Mouse (Mus musculus) limb, embryonic 15.5 days (tissue): ENCODE measurements around the gene Fkbp6. TPM values are rescaled to one million over a fixed set of nuclear protein-coding genes. Genes with fewer than 3 reads are reported as not detected.

ENCODE experiments used
- ATAC-seq: fragments of 200-750 bp; cut with Nextera tagmentation; 2 replicates; pipeline ENCODE4 v1.8.0; 2017; ENCODE audit warnings: low read depth, moderate TSS enrichment; ENCODE audit not compliant: insufficient number of reproducible peaks, low FRiP score, low TSS enrichment
- H3K27ac ChIP-seq: fragments of 300-500 bp; sonication (generic); 2 replicates; pipeline ENCODE4 v1.5.1; 2015; ENCODE audit warnings: moderate library complexity, mild to moderate bottlenecking, inconsistent platforms
- H3K27me3 ChIP-seq: fragments of 300-500 bp; sonication (generic); 2 replicates; pipeline ENCODE4 v1.6.1; 2015; ENCODE audit warnings: inconsistent platforms
- H3K36me3 ChIP-seq: fragments of 300-500 bp; sonication (generic); 2 replicates; pipeline ENCODE4 v1.6.1; 2015; ENCODE audit warnings: inconsistent platforms
- H3K4me1 ChIP-seq: fragments of 300-500 bp; sonication (generic); 2 replicates; pipeline ENCODE4 v1.6.1; 2015; ENCODE audit warnings: inconsistent platforms
- H3K4me2 ChIP-seq: fragments of 300-500 bp; sonication (generic); 2 replicates; pipeline ENCODE4 v1.6.1; 2015; ENCODE audit warnings: mild to moderate bottlenecking, inconsistent platforms
- H3K4me3 ChIP-seq: fragments of 300-500 bp; sonication (generic); 2 replicates; pipeline ENCODE4 v1.5.1; 2015; ENCODE audit warnings: mild to moderate bottlenecking, inconsistent platforms
- H3K9ac ChIP-seq: fragments of 300-500 bp; sonication (generic); 2 replicates; pipeline ENCODE4 v1.6.1; 2015; ENCODE audit warnings: inconsistent platforms
- H3K9me3 ChIP-seq: fragments of 300-500 bp; sonication (generic); 2 replicates; pipeline ENCODE4 v1.6.1; 2016; ENCODE audit warnings: inconsistent platforms
- WGBS: fragments of 180-500 bp; shearing (Covaris S2); methylation state at CpG from one replicate; pipeline ENCODE4 v1.1.7; 2015; 5-methylcytosine and 5-hydroxymethylcytosine counted together
- polyA plus RNA-seq: library from polyadenylated mRNA; unstranded; fragments of >200 nt; fragmentation: Nextera tagmentation; extraction: Ambion mirVana; gene quantifications from 2 replicates; pipeline ENCODE4 v1.2.1, GENCODE M21; 2015

Fkbp6 gene
- polyA plus RNA-seq, result not detected in 2 replicates

- H3K4me3 ChIP-seq, result no peak within 1 kb of the TSS
- H3K9ac ChIP-seq, result no peak within 1 kb of the TSS
- ATAC-seq, result no peak
- peaks cover 6% of the 10 kb centered on the region for H3K4me1 ChIP-seq
- H3K36me3 ChIP-seq, result no peaks in the 10 kb centered on the region
- no peak within 1 kb of the TSS for H3K27ac ChIP-seq
- H3K4me2 ChIP-seq, result no peak within 1 kb of the TSS
- H3K27me3 ChIP-seq, result peaks cover 17% of the 10 kb centered on the region; the same call in 1 of the 2 replicates
- 85% methylated on average over 35 of the region's 35 CpGs for WGBS
- H3K9me3 ChIP-seq, result no peaks in the 10 kb centered on the region
Observed at GRCm38 (mm10) chr5:135349862-135350261, at the start of gene Fkbp6. TSS of gene Fkbp6 (minus strand) at chr5:135350044.

GRCm38 (mm10) chr5:135399382-135399781, 49.5 kb upstream of the Fkbp6 start:
- no peaks in the 10 kb centered on the region for H3K36me3 ChIP-seq

GRCm38 (mm10) chr5:135395826-135396225, 46.0 kb upstream of the Fkbp6 start:
- 50% methylated on average over 5 of the region's 5 CpGs for WGBS
- no peak overlapping the region for H3K4me3 ChIP-seq
- no peaks in the 10 kb centered on the region for H3K9me3 ChIP-seq
- H3K9ac ChIP-seq, result no peak overlapping the region
- no peaks in the 10 kb centered on the region for H3K27me3 ChIP-seq
- no peak overlapping the region for H3K27ac ChIP-seq
- peaks cover 12% of the 10 kb centered on the region for H3K4me1 ChIP-seq
- no peak for ATAC-seq
- H3K36me3 ChIP-seq, result peaks cover 12% of the 10 kb centered on the region
- H3K4me2 ChIP-seq, result no peak overlapping the region

More at GRCm38 (mm10) chr5:135399382-135399781, 49.5 kb upstream of the Fkbp6 start:
- H3K9ac ChIP-seq, result no peak overlapping the region
- peaks cover 3% of the 10 kb centered on the region for H3K4me1 ChIP-seq
- no peak overlapping the region for H3K27ac ChIP-seq
- no peaks in the 10 kb centered on the region for H3K27me3 ChIP-seq
- H3K4me3 ChIP-seq, result no peak overlapping the region
- no peak overlapping the region for H3K4me2 ChIP-seq
- WGBS, result 66% methylated on average over 6 of the region's 6 CpGs
- H3K9me3 ChIP-seq, result no peaks in the 10 kb centered on the region
- no peak for ATAC-seq

- Histone ChIP-seq H3K4me1 (peaks cover 12% of the 10 kb centered on the region), H3K27ac (peak within 1 kb of the TSS; percentile 90), H3K9me3 (no peaks in the 10 kb centered on the region), H3K9ac (peak within 1 kb of the TSS; percentile 96), H3K27me3 (no peaks in the 10 kb centered on the region), H3K4me3 (peak within 1 kb of the TSS; percentile 99), H3K36me3 (peaks cover 27% of the 10 kb centered on the region), H3K4me2 (peak within 1 kb of the TSS; percentile 66)
- peak; percentile 82 for ATAC-seq
- WGBS, result under 1% methylated on average over 88 of the region's 110 CpGs
Observed at GRCm38 (mm10) chr5:135394004-135394823, 44.4 kb upstream of the Fkbp6 start, which contains the start of gene Pom121. TSS of gene Pom121 (minus strand) at chr5:135394546.

- WGBS, result 79% methylated on average over 10 of the region's 10 CpGs
Observed at GRCm38 (mm10) chr5:135383771-135384170, 33.9 kb upstream of the Fkbp6 start.

GRCm38 (mm10) chr5:135382746-135383145, 32.9 kb upstream of the Fkbp6 start:
- H3K27ac ChIP-seq, result no peak overlapping the region
- H3K4me2 ChIP-seq, result no peak overlapping the region
- H3K4me1 ChIP-seq, result no peaks in the 10 kb centered on the region
- no peak overlapping the region for H3K4me3 ChIP-seq
- no peak overlapping the region for H3K9ac ChIP-seq
- WGBS, result 90% methylated on average over 7 of the region's 7 CpGs
- H3K9me3 ChIP-seq, result no peaks in the 10 kb centered on the region
- H3K36me3 ChIP-seq, result peaks cover 96% of the 10 kb centered on the region
- no peaks in the 10 kb centered on the region for H3K27me3 ChIP-seq
- 0 out of 2 replicates have a peak, but pooled peaks have one; percentile 22 for ATAC-seq

More at GRCm38 (mm10) chr5:135383771-135384170, 33.9 kb upstream of the Fkbp6 start:
- H3K9ac ChIP-seq, result no peak overlapping the region
- H3K4me3 ChIP-seq, result no peak overlapping the region
- H3K27me3 ChIP-seq, result no peaks in the 10 kb centered on the region
- H3K4me2 ChIP-seq, result no peak overlapping the region
- H3K9me3 ChIP-seq, result no peaks in the 10 kb centered on the region
- no peak for ATAC-seq
- H3K36me3 ChIP-seq, result peaks cover 96% of the 10 kb centered on the region
- H3K27ac ChIP-seq, result no peak overlapping the region
- no peaks in the 10 kb centered on the region for H3K4me1 ChIP-seq

GRCm38 (mm10) chr5:135381356-135381925, 31.6 kb upstream of the Fkbp6 start:
- Histone ChIP-seq H3K4me1 (no peaks in the 10 kb centered on the region), H3K9ac (no peak overlapping the region), H3K4me2 (no peak overlapping the region), H3K27ac (no peak overlapping the region), H3K27me3 (no peaks in the 10 kb centered on the region), H3K36me3 (peaks cover 96% of the 10 kb centered on the region), H3K4me3 (no peak overlapping the region), H3K9me3 (no peaks in the 10 kb centered on the region)
- ATAC-seq, result no peak
- 91% methylated on average over 10 of the region's 10 CpGs for WGBS

- 90% methylated on average over 4 of the region's 4 CpGs for WGBS
- H3K27me3 ChIP-seq, result no peaks in the 10 kb centered on the region
- no peak for ATAC-seq
Observed at GRCm38 (mm10) chr5:135380681-135381080, 30.8 kb upstream of the Fkbp6 start.

GRCm38 (mm10) chr5:135376341-135376740, 26.5 kb upstream of the Fkbp6 start:
- Histone ChIP-seq H3K27me3 (no peaks in the 10 kb centered on the region), H3K4me1 (peaks cover 11% of the 10 kb centered on the region; the same call in 1 of the 2 replicates), H3K9ac (no peak overlapping the region), H3K9me3 (no peaks in the 10 kb centered on the region), H3K27ac (no peak overlapping the region), H3K4me2 (no peak overlapping the region), H3K36me3 (peaks cover 97% of the 10 kb centered on the region), H3K4me3 (no peak overlapping the region)
- WGBS, result 65% methylated on average over 2 of the region's 2 CpGs
- ATAC-seq, result no peak

More at GRCm38 (mm10) chr5:135380681-135381080, 30.8 kb upstream of the Fkbp6 start:
- Histone ChIP-seq H3K36me3 (peaks cover 100% of the 10 kb centered on the region), H3K4me3 (no peak overlapping the region), H3K4me1 (no peaks in the 10 kb centered on the region), H3K27ac (no peak overlapping the region), H3K9me3 (no peaks in the 10 kb centered on the region), H3K4me2 (no peak overlapping the region), H3K9ac (no peak overlapping the region)

- ATAC-seq, result no peak
- no peaks in the 10 kb centered on the region for H3K9me3 ChIP-seq
- H3K27ac ChIP-seq, result peak overlapping the region; percentile 57; the same call in 1 of the 2 replicates
- H3K9ac ChIP-seq, result no peak overlapping the region
- H3K4me1 ChIP-seq, result peaks cover 22% of the 10 kb centered on the region
- H3K4me2 ChIP-seq, result no peak overlapping the region
- WGBS, result 34% methylated on average over 8 of the region's 8 CpGs
- no peaks in the 10 kb centered on the region for H3K27me3 ChIP-seq
- H3K36me3 ChIP-seq, result peaks cover 88% of the 10 kb centered on the region
- no peak overlapping the region for H3K4me3 ChIP-seq
Observed at GRCm38 (mm10) chr5:135375167-135375566, 25.3 kb upstream of the Fkbp6 start.

GRCm38 (mm10) chr5:135373601-135374000, 23.8 kb upstream of the Fkbp6 start:
- Histone ChIP-seq H3K4me3 (no peak overlapping the region), H3K4me2 (no peak overlapping the region)
- WGBS, result 96% methylated on average over 5 of the region's 5 CpGs

GRCm38 (mm10) chr5:135371195-135371594, 21.4 kb upstream of the Fkbp6 start:
- H3K4me1 ChIP-seq, result peaks cover 27% of the 10 kb centered on the region
- WGBS, result 92% methylated on average over 13 of the region's 13 CpGs
- H3K36me3 ChIP-seq, result peaks cover 49% of the 10 kb centered on the region
- no peaks in the 10 kb centered on the region for H3K27me3 ChIP-seq
- no peak overlapping the region for H3K9ac ChIP-seq
- no peak overlapping the region for H3K27ac ChIP-seq
- peak overlapping the region; percentile 73; the same call in 1 of the 2 replicates for H3K4me3 ChIP-seq
- H3K4me2 ChIP-seq, result no peak overlapping the region
- ATAC-seq, result no peak
- H3K9me3 ChIP-seq, result no peaks in the 10 kb centered on the region

More at GRCm38 (mm10) chr5:135373601-135374000, 23.8 kb upstream of the Fkbp6 start:
- no peak overlapping the region for H3K9ac ChIP-seq
- peaks cover 27% of the 10 kb centered on the region for H3K4me1 ChIP-seq
- no peaks in the 10 kb centered on the region for H3K27me3 ChIP-seq
- H3K9me3 ChIP-seq, result no peaks in the 10 kb centered on the region
- peaks cover 73% of the 10 kb centered on the region for H3K36me3 ChIP-seq
- ATAC-seq, result no peak
- no peak overlapping the region for H3K27ac ChIP-seq
